Mouse (Mus musculus): ENCODE data around the gene Aqp8. TPM values are rescaled to one million over a fixed set of nuclear protein-coding genes. Genes with fewer than 3 reads are reported as not detected.

Gene Aqp8
- 2.0 and 2.1 TPM in 2 replicates for polyA plus RNA-seq (2016; fragmentation: Nextera tagmentation; extraction: Ambion mirVana)

DNA sequence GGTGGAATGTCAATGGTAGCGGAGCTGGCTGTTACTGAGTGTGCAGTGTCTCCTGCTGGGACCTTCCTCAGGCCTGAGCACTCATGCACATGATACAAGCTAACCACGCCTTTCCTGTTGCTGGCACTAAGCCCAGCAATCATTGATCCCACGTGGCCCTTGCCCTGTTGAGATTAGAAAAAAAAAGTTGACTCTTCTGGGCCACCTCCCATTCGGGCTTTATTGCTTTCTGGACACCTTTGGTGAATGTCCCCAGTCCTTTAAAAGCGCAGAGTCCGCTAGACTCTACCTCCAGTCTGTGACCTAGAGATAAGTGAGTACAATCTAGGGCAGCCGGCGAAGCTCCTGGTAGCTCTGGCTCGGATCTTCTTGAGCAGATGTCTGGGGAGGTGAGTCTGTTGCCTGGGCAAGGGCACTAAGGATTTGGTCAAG is at the start of gene Aqp8:
Gene Aqp8 (plus strand): TSS at position 222 of the 432 bp plus-strand sequence.
- H3K9ac ChIP-seq: no peak within 1 kb of the TSS
- peak within 1 kb of the TSS; percentile 17; the same call in 1 of the 2 replicates for H3K4me2 ChIP-seq
- H3K36me3 ChIP-seq: no peaks in the 10 kb centered on the region
- H3K27me3 ChIP-seq (replicated peaks): no peaks in the 10 kb centered on the region
- no peaks in the 10 kb centered on the region for H3K9me3 ChIP-seq (replicated peaks)
- peak; percentile 87 for ATAC-seq (ENCODE audit: insufficient number of reproducible peaks, low FRiP score)
- peaks cover 16% of the 10 kb centered on the region for H3K4me1 ChIP-seq (replicated peaks)
- 38% methylated on average over 9 of the region's 9 CpGs for WGBS
- peak within 1 kb of the TSS; percentile 47 for H3K27ac ChIP-seq (ENCODE audit: poor library complexity, severe bottlenecking)
- H3K4me3 ChIP-seq: no peak within 1 kb of the TSS

DNA sequence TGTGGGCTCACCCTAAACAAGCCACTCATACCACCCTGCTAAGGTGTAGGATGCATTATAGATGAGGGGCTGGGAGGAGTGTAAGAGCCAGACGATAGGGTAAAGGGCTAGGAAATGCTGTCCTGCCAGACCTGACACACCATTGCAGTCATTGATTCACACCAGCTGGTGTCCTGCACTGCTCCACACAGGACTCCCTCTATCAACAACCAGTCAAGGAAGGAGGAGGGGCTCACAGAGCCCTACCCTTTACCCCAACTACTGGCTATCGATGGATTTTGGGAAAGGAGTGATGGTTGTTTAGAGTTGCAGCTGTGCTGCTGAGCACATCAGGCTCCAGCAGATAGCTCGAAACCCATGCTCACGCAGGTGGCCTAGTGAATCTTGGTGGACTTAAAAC is 45.3 kb upstream of the Aqp8 start:
- no peaks in the 10 kb centered on the region for H3K4me1 ChIP-seq (replicated peaks)
- ATAC-seq (ENCODE audit: insufficient number of reproducible peaks, low FRiP score): no peak
- H3K9ac ChIP-seq: no peak overlapping the region
- H3K4me2 ChIP-seq: no peak overlapping the region
- H3K27me3 ChIP-seq (replicated peaks): no peaks in the 10 kb centered on the region
- peaks cover 34% of the 10 kb centered on the region; the same call in 1 of the 2 replicates for H3K36me3 ChIP-seq
- no peak overlapping the region for H3K27ac ChIP-seq (ENCODE audit: poor library complexity, severe bottlenecking)
- 65% methylated on average over 4 of the region's 4 CpGs for WGBS
- no peaks in the 10 kb centered on the region for H3K9me3 ChIP-seq (replicated peaks)
- no peak overlapping the region for H3K4me3 ChIP-seq

DNA sequence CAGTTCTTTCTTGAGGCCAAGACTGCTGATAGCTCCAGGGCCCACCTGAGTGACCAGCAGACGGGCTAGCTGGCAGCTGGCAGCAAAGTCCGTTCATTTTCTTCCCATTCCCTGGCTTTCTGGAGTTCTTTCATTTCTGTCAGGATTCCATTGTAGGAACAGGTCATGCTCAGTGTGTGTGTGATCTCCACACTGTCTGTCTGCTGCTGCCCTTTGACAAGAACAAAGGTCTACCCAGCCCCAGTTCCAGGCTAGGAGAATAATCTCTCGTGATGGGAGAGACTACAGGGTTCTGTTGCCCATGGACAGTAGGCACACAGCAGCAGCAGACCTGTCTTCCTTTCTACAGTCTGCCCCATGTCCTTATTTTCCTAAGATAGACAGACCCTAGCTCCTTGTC is 44.4 kb upstream of the Aqp8 start:
- Histone ChIP-seq H3K9me3 (replicated peaks) (no peaks in the 10 kb centered on the region), H3K27me3 (replicated peaks) (no peaks in the 10 kb centered on the region), H3K4me1 (replicated peaks) (no peaks in the 10 kb centered on the region), H3K4me2 (no peak overlapping the region), H3K4me3 (no peak overlapping the region), H3K36me3 (peaks cover 39% of the 10 kb centered on the region), H3K9ac (no peak overlapping the region), H3K27ac (ENCODE audit: poor library complexity, severe bottlenecking) (no peak overlapping the region)
- no peak for ATAC-seq (ENCODE audit: insufficient number of reproducible peaks, low FRiP score)
- 86% methylated on average over 3 of the region's 3 CpGs for WGBS

DNA sequence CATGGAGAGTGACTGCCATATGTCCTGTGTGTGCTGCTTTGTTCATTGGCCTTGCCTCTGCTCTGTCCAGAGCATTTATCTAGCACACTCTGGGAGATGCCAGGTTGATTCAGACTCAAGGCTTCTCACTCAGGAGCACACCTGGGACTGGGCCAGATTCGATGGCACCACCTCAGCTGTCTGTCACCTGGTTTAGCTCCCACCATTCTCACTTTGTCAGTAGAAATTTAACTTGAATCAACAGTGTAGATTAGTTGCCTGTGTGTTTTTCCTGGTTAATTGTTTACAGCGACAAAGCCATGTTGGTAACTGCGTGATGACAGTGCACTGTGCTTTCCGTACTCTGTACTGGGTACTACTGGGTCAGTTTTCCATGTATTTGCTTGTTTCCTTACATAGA is 42.1 kb upstream of the Aqp8 start:
- no peaks in the 10 kb centered on the region for H3K9me3 ChIP-seq (replicated peaks)
- H3K27ac ChIP-seq (ENCODE audit: poor library complexity, severe bottlenecking): no peak overlapping the region
- ATAC-seq (ENCODE audit: insufficient number of reproducible peaks, low FRiP score): no peak
- H3K4me2 ChIP-seq: no peak overlapping the region
- H3K9ac ChIP-seq: no peak overlapping the region
- H3K4me1 ChIP-seq (replicated peaks): peaks cover 4% of the 10 kb centered on the region
- peaks cover 42% of the 10 kb centered on the region for H3K36me3 ChIP-seq
- WGBS: 96% methylated on average over 4 of the region's 4 CpGs
- no peak overlapping the region for H3K4me3 ChIP-seq
- H3K27me3 ChIP-seq (replicated peaks): no peaks in the 10 kb centered on the region

DNA sequence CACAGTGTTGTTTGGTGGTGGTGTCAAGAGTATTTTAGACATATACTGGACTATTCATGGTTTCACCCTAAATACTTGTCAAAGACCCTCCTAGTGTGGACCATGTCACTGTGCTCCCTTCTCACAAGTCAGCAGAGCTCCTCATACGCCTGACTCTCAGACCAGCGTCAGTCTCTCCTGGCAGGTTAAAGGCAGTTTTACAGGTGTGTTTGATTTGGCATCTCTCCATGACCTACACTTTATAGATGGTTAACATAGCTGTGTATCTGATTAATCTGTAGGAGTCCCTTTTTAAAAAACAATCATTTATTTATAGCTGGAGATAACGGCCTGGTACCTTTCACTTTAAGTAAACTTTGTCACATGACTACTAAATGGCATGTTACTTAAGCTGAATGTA is 40.1 kb upstream of the Aqp8 start:
- no peak overlapping the region for H3K9ac ChIP-seq
- H3K36me3 ChIP-seq: peaks cover 42% of the 10 kb centered on the region
- no peak overlapping the region for H3K4me3 ChIP-seq
- 91% methylated on average over 3 of the region's 3 CpGs for WGBS
- peaks cover 14% of the 10 kb centered on the region for H3K4me1 ChIP-seq (replicated peaks)
- ATAC-seq (ENCODE audit: insufficient number of reproducible peaks, low FRiP score): no peak
- H3K9me3 ChIP-seq (replicated peaks): no peaks in the 10 kb centered on the region
- H3K27me3 ChIP-seq (replicated peaks): no peaks in the 10 kb centered on the region
- H3K4me2 ChIP-seq: no peak overlapping the region
- no peak overlapping the region for H3K27ac ChIP-seq (ENCODE audit: poor library complexity, severe bottlenecking)

DNA sequence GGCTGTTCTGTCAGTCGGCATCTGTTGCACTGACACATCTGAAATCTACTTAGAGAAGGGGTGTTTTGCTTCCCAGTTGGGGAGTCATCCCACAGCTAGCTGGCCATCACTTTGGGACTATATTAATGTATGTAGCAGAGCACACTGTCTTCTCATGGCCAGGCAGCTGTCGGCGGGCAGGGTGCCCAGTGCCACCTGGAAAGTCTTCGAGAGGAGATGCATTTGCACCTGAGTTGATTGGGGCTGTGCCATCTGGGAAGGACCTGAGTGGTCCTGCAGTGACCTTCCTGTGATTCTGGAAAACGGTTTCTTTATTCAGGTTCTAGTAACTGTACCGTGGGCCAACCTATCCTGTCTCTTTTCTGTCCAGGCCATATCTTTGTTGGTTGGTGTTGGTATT is 37.8 kb upstream of the Aqp8 start:
- no peak for ATAC-seq (ENCODE audit: insufficient number of reproducible peaks, low FRiP score)
- 92% methylated on average over 6 of the region's 6 CpGs for whole genome bisulfite sequencing
- Histone ChIP-seq H3K36me3 (peaks cover 44% of the 10 kb centered on the region), H3K9me3 (replicated peaks) (no peaks in the 10 kb centered on the region), H3K4me3 (no peak overlapping the region), H3K27me3 (replicated peaks) (no peaks in the 10 kb centered on the region), H3K9ac (no peak overlapping the region), H3K27ac (ENCODE audit: poor library complexity, severe bottlenecking) (no peak overlapping the region), H3K4me2 (no peak overlapping the region), H3K4me1 (replicated peaks) (peaks cover 14% of the 10 kb centered on the region)

- Histone ChIP-seq H3K27me3 (replicated peaks) (no peaks in the 10 kb centered on the region), H3K36me3 (peaks cover 49% of the 10 kb centered on the region), H3K4me3 (no peak overlapping the region), H3K9ac (no peak overlapping the region), H3K4me2 (no peak overlapping the region), H3K27ac (ENCODE audit: poor library complexity, severe bottlenecking) (peak overlapping the region; percentile 76), H3K4me1 (replicated peaks) (peaks cover 14% of the 10 kb centered on the region), H3K9me3 (replicated peaks) (no peaks in the 10 kb centered on the region)
- ATAC-seq (ENCODE audit: insufficient number of reproducible peaks, low FRiP score): peak; percentile 79
- 65% methylated on average over 6 of the region's 6 CpGs for WGBS
Observed at GRCm38 (mm10) chr7:123425134-123425757, 36.8 kb upstream of the Aqp8 start.

- H3K4me3 ChIP-seq: no peak overlapping the region
- no peak for ATAC-seq (ENCODE audit: insufficient number of reproducible peaks, low FRiP score)
- H3K27me3 ChIP-seq (replicated peaks): no peaks in the 10 kb centered on the region
- H3K27ac ChIP-seq (ENCODE audit: poor library complexity, severe bottlenecking): no peak overlapping the region
- H3K4me1 ChIP-seq (replicated peaks): peaks cover 12% of the 10 kb centered on the region
- H3K4me2 ChIP-seq: no peak overlapping the region
- H3K9ac ChIP-seq: no peak overlapping the region
- H3K9me3 ChIP-seq (replicated peaks): no peaks in the 10 kb centered on the region
- peaks cover 29% of the 10 kb centered on the region for H3K36me3 ChIP-seq
- WGBS: 65% methylated on average over 8 of the region's 8 CpGs
Observed at GRCm38 (mm10) chr7:123429624-123430410, 32.3 kb upstream of the Aqp8 start.

GRCm38 (mm10) chr7:123430411-123430705 is 31.7 kb upstream of the Aqp8 start:
- WGBS: 72% methylated on average over 4 of the region's 4 CpGs
- Histone ChIP-seq H3K4me3 (no peak overlapping the region), H3K36me3 (peaks cover 29% of the 10 kb centered on the region), H3K27me3 (replicated peaks) (no peaks in the 10 kb centered on the region), H3K4me2 (no peak overlapping the region), H3K9me3 (replicated peaks) (no peaks in the 10 kb centered on the region), H3K9ac (no peak overlapping the region), H3K27ac (ENCODE audit: poor library complexity, severe bottlenecking) (no peak overlapping the region), H3K4me1 (replicated peaks) (peaks cover 6% of the 10 kb centered on the region)
- ATAC-seq (ENCODE audit: insufficient number of reproducible peaks, low FRiP score): no peak

DNA sequence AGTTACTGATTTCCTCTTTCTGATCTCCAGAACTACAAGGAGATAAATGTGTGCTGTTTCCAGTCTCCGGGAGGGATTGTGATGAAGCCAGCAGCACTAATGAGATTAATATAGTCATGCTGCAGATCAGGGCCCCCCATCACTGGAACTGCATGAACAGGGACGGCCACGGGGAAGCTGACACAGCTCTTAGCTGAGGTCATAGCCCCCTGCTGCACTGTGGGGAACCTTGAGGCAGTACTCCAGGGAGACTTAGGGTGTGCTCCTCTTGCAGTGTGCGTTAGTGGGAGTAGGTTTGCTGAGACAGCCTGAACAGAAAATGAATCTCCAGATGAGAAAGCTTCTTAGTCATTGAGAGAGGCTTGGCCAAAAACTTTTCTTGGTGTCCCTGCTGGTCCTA is 30.9 kb upstream of the Aqp8 start:
- Histone ChIP-seq H3K9me3 (replicated peaks) (no peaks in the 10 kb centered on the region), H3K9ac (no peak overlapping the region), H3K27ac (ENCODE audit: poor library complexity, severe bottlenecking) (no peak overlapping the region), H3K27me3 (replicated peaks) (no peaks in the 10 kb centered on the region), H3K4me1 (replicated peaks) (no peaks in the 10 kb centered on the region), H3K4me2 (no peak overlapping the region), H3K36me3 (peaks cover 29% of the 10 kb centered on the region), H3K4me3 (no peak overlapping the region)
- no peak for ATAC-seq (ENCODE audit: insufficient number of reproducible peaks, low FRiP score)
- 74% methylated on average over 4 of the region's 4 CpGs for WGBS

DNA sequence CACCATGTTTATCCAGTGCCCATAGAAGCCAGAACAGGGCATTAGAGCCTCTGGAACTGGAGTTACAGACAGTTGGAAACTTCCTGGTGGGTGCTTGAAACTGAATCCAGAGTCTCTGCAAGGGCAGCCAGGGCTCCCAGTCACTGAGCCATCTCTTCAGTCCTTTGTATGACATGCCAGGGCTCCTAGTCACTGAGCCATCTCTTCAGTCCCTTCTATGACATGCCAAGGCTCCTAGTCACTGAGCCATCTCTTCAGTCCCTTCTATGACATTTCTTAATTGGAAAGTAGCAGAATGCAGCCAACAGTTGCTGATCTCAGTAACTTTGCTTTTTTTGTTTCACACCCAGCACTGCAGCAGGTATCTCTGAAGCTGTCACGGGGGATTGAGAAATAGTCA is 20.0 kb upstream of the Aqp8 start:
- Histone ChIP-seq H3K27me3 (replicated peaks) (no peaks in the 10 kb centered on the region), H3K4me3 (no peak overlapping the region), H3K36me3 (no peaks in the 10 kb centered on the region), H3K4me2 (no peak overlapping the region), H3K9me3 (replicated peaks) (peaks cover 6% of the 10 kb centered on the region; the same call in 1 of the 2 replicates), H3K9ac (no peak overlapping the region), H3K4me1 (replicated peaks) (peaks cover 4% of the 10 kb centered on the region; the same call in 1 of the 2 replicates), H3K27ac (ENCODE audit: poor library complexity, severe bottlenecking) (no peak overlapping the region)
- ATAC-seq (ENCODE audit: insufficient number of reproducible peaks, low FRiP score): no peak
- WGBS: 63% methylated on average over 1 of the region's 1 CpGs
